Mouse (Mus musculus): Measurements from ENCODE around the gene Pctp.

DNA sequence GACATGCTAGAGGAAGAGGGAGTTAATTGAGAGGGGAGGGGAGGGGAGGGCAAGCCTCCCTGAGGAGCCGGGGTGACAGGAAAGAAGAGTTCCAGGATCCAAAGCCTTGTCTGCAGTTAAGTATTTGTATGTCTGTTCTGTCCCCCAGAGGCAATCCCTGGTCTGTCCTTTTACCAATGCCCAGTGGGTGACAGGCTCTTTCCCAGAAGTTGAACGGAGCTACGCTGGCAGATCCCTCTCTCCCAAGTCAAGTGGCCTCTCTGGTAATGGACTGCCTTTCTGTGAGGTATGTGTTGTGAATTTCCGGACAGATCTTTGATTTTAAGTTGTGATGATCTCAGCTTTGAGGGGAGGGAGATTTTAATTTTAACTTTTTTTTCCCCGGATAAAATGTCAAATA, 30.7 kb upstream of the Pctp start:
- no peak for TF ChIP-seq CTCF (IDR thresholded peaks at IDR 0.05; ENCODE audit: borderline replicate concordance, extremely low read depth, insufficient read depth, insufficient read length)
- no peak for TF ChIP-seq POLR2A (IDR thresholded peaks at IDR 0.05; ENCODE audit: borderline replicate concordance, extremely low read depth, insufficient read depth, insufficient read length, poor library complexity, severe bottlenecking)
